Mouse (Mus musculus): ENCODE measurements around the gene Ripk1. TPM values are rescaled to one million over a fixed set of nuclear protein-coding genes. Genes with fewer than 3 reads are reported as not detected.
"Not testable (repeated sequence)": the region's sequence is repeated elsewhere in the genome, so short reads cannot be mapped to it uniquely, and the experiment has no call there.

Gene Ripk1
- total RNA-seq, 2 experiments from 2014 or later: 12.9 to 13.5 TPM

DNA sequence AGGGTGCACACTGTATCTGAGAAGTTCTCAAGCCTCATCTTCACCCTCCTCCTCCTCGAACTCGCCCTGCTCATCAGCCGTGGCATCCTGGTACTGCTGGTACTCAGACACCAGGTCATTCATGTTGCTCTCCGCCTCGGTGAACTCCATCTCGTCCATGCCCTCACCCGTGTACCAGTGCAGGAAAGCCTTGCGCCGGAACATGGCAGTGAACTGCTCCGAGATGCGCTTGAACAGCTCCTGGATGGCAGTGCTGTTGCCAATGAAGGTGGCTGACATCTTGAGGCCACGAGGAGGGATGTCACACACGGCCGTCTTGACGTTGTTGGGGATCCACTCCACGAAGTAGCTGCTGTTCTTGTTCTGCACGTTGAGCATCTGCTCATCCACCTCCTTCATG, 72.3 kb downstream of the Ripk1 start:
- DNase-seq; intact Hi-C loops (cut with DNase I): not testable (repeated sequence)

DNA sequence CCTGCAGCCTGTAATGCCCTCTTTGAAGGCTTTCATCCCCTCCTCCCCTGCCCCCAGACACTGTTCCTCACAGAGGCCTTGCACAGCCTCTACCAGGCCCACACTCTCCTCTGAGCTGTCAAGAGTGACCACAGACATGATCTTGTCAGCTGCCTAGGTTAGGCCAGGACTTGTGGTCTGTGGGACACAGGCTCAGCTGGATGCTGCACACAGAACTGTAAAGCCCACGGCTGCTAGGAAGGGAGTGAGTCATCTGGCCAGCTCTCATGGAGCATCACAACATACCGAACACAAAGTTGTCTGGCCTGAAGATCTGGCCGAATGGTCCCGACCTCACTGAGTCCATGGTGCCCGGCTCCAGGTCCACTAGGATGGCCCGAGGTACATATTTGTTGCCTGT, 73.7 kb downstream of the Ripk1 start:
- DNase-seq; intact Hi-C loops (cut with DNase I): not testable (repeated sequence)

DNA sequence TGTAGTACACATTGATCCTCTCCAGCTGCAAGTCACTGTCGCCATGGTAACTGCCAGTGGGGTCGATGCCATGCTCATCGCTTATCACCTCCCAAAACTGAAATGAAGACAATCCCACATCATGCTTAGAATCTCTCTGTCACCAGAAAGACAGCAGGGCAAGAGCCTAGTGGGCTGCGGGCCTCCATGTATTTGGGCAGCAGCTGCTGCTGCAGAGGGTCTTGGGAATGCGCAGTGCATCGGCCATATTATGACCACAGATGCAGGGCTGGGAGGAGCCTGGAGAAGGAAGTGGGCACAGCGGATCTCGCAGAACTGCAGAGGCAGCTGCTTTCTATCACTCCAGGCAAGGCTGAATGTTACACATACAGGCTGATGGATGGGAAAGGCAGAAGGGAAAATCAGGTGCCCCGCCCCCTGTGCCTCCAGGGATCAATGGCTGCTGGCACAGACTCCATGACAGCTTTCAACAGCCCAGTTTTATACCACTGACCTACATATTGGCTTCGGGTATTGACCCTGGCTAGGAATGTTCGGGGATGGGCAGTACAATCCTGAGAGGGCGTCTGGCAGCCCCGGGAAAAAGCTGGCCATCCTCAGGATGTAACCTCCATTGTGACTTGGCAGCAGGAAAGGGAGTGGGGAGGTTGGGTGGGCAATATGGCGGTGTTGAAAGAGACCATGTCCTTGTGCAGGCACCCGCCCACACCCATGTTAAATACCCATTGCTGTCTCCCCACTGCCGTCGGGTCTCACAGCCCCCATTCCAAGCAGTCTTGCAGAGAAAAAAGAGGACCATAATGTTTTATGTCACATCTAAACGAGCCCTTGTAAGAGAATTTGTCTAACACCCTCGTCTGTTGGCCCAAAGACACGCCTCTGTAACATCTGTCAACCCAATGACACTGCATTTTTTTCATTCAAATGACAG, 74.7 kb downstream of the Ripk1 start:
- intact Hi-C loops (cut with DNase I): no loop called here
- peak; percentile 45 to 54 for DNase-seq

GRCm38 (mm10) chr13:34077492-34078271, 75.5 kb downstream of the Ripk1 start, which contains the start of gene Tubb2a:
Gene Tubb2a (minus strand): TSS chr13:34078007.
- peak; percentile 95 to 96 for DNase-seq
- intact Hi-C loops (cut with DNase I): loop anchor here (1.0 to 2.0 kb wide), 2 partner anchors 53 to 78 kb away; partner anchors contain the start of gene Tubb2b

DNA sequence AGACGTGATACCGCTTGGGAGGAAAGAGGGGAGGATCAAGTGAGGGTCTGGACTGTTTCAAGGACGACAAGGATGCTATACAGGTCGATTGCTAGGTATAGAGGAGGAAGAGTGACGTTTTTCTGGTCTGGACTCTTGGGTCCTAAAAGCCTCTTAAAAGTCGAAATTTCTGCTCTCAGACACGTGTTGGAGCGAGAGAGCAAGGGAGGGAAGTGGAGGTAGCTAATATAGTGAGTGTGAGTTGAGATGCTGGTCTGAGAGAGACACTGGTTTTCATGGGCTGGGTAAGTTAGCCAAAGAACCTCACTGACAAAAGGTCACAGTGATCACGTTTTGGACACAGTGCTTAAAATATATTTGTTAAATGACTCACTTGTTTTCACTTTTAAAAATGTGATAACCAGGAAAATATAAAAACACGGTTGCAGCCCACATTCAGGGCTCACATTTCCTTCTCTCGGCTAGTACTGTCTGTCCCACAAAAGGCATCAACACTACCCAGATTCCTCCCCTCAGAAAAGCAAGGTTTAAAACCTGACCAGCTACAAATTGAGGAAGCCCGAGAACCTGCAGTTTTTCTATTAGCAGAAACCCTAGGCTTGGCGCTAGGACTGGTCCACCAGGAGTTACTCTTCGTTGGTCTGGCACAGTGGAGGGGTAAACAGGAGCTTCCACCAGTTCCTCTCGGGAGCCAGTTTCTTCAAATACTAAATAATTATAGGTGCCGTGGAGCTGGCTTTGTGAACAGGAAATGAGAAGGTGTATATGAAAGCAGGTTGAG, 76.5 kb downstream of the Ripk1 start:
- no peak for DNase-seq
- intact Hi-C loops (cut with DNase I): loop anchor here (1.0 to 2.0 kb wide), 2 partner anchors 52 to 77 kb away; partner anchors contain the start of gene Tubb2b

DNA sequence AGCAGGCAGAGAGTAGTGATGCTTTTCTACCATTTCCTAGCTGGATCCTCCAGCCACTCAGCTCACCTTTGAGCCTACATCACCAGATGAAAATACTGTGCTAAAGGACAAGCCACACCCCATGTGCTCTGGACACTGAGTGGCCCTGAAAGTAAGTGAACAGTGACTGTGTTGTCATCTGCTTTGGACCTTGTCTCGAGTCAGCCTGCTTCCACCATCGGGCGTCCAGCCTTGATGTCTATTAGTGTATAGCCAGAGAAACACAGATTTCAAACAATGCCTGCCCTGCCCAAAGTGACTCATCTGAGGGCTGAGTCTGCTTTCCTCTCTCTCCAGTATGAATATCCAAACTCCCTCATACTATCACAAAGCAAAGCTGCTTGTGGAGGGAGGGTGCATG, 77.6 kb downstream of the Ripk1 start:
- DNase-seq: no peak
- intact Hi-C loops (cut with DNase I): loop anchor here (2.0 kb wide), 2 partner anchors 17 to 51 kb away; partner anchors contain the start of gene Tubb2b

DNA sequence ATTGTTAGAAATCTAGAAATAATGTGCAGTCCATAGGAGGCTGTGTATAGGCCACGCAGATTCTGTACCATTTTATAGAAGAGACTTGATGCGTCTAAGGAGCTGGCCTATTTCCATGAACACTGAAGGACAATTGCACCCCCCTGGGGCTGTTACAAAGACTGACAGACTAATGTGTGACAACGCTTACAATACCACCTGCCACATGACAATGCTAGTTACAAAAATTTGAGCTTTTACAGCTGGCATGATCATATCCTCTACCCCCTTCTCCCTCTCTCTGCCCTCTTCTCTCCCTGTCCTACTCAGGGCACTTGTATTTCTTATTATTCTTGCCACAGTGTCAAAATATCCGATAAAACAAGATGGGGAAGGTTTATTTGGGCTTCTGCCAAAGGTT, 79.8 kb downstream of the Ripk1 start:
- intact Hi-C loops (cut with DNase I): loop anchor here (2.0 kb wide), 1 partner anchor 15 kb away; no protein-coding TSS in a partner anchor
- no peak for DNase-seq

GRCm38 (mm10) chr13:34084026-34084750, 82.0 kb downstream of the Ripk1 start:
- DNase-seq: peak; percentile 60 to 68
- intact Hi-C loops (cut with DNase I): no loop called here

Other genes with a start within 250 kb of the Ripk1 start
- gene Serpinb6e, start 159.0 kb upstream of the Ripk1 start, total RNA-seq (2021): not detected
- under 1 TPM in 1 of 2 experiments, not detected in 1; 0.19 TPM for gene Serpinb6c, start 96.7 kb upstream of the Ripk1 start, total RNA-seq (2021)
- gene Nqo2, start 37.7 kb upstream of the Ripk1 start, total RNA-seq (2021): 10 to 100 TPM; 24.2 to 26.3 TPM
- gene Serpinb6a, start 431 bp downstream of the Ripk1 start, total RNA-seq (2021): 100 to 1,000 TPM; 113 TPM
- 10 to 100 TPM; 30.4 to 33.8 TPM for gene Bphl, start 35.2 kb downstream of the Ripk1 start, total RNA-seq (2021)
- 100 to 1,000 TPM; 114 to 117 TPM for gene Tubb2a, start 75.6 kb downstream of the Ripk1 start, total RNA-seq (2021)
- 10 to 100 TPM; 22.7 to 27.2 TPM for gene Tubb2b, start 128.1 kb downstream of the Ripk1 start, total RNA-seq (2021)
- 10 to 100 TPM; 34.0 to 39.0 TPM for gene Psmg4, start 160.6 kb downstream of the Ripk1 start, total RNA-seq (2021)